ENCODE assay signal across 22 mouse cellular contexts in the genomic region with DNA sequence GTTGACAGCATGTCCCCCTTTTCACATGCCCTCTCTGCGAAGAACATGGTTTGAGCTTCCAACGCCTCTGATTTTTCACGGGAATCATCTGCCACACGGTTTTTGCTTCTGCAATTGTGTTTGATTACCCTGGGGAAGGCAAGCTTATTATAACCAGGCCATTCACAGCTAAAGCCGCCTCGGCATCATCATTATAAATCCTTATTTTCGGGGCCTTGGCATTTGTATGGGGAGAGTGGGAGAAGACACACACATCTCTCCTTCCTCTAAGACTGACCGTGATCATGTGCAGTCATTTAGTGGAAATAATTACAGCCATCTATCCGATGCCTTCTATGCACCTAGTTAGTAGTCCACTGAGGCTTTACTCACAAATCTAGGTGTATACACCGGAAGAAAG.
DNase-seq lines count a peak whose midpoint lies in the region; ATAC-seq lines count a peak whose summit lies in the region.
"Had no signal": no experiment of that assay in that cellular context is flagged by ENCODE, and none has a peak within 500 bp of the region (broad histone marks: within the 10 kb centered on the region; RNA-seq: fewer than 3 reads in every experiment).

No protein-coding gene starts in this region.

- no peak for ATAC-seq in neural tube, embryonic 11.5 days (ENCODE audit: insufficient read depth, low FRiP score, low TSS enrichment)
- ATAC-seq in hindbrain, embryonic 15.5 days (ENCODE audit: low FRiP score, low read depth) = peak; percentile 37; the same call in 1 of the 2 replicates
- ATAC-seq in midbrain, embryonic 16.5 days = no peak
- ATAC-seq: intestine, embryonic 16.5 days; liver, postnatal 0 days had no signal

- no peaks in the 10 kb centered on the region for H3K9me3 ChIP-seq in neural tube, embryonic 11.5 days (ENCODE audit: control insufficient read depth, low read length)
- H3K9me3 ChIP-seq in hindbrain, embryonic 15.5 days = no peaks in the 10 kb centered on the region
- H3K9me3 ChIP-seq in midbrain, embryonic 16.5 days (replicated peaks; ENCODE audit: control insufficient read depth, low read length, poor library complexity, severe bottlenecking) = no peaks in the 10 kb centered on the region
- H3K9me3 ChIP-seq: embryonic facial prominence, embryonic 15.5 days; heart, embryonic 15.5 days; kidney, embryonic 15.5 days had no signal

- 72% methylated on average over 10 of the region's 10 CpGs for WGBS in neural tube, embryonic 11.5 days
- WGBS in hindbrain, embryonic 15.5 days = 34% methylated on average over 10 of the region's 10 CpGs
- 40% methylated on average over 10 of the region's 10 CpGs for WGBS in midbrain, embryonic 16.5 days

- 0 out of 2 replicates have a peak overlapping the region, but pooled peaks have one; percentile 44 for H3K27ac ChIP-seq in neural tube, embryonic 11.5 days (ENCODE audit: low read depth, low read length)
- peak overlapping the region; percentile 68 for H3K27ac ChIP-seq in hindbrain, embryonic 15.5 days (replicated peaks)
- H3K27ac ChIP-seq in midbrain, embryonic 16.5 days (ENCODE audit: low read length) = peak overlapping the region; percentile 5; the same call in 1 of the 2 replicates
- H3K27ac ChIP-seq: embryonic facial prominence, embryonic 15.5 days; heart, embryonic 15.5 days had no signal

- H3K4me2 ChIP-seq in neural tube, embryonic 11.5 days (ENCODE audit: low read depth) = no peak overlapping the region
- no peak overlapping the region for H3K4me2 ChIP-seq in hindbrain, embryonic 15.5 days
- no peak overlapping the region for H3K4me2 ChIP-seq in midbrain, embryonic 16.5 days (ENCODE audit: low read length)
- H3K4me2 ChIP-seq: embryonic facial prominence, embryonic 15.5 days; heart, embryonic 15.5 days; kidney, embryonic 15.5 days had no signal

- intact Hi-C loops in left cerebral cortex, postnatal 25 days (cut with DNase I) = no loop called here

- H3K4me3 ChIP-seq in neural tube, embryonic 11.5 days (ENCODE audit: low read depth, low read length) = no peak overlapping the region
- no peak overlapping the region for H3K4me3 ChIP-seq in hindbrain, embryonic 15.5 days
- H3K4me3 ChIP-seq in midbrain, embryonic 16.5 days (ENCODE audit: low read depth, low read length) = no peak overlapping the region
- H3K4me3 ChIP-seq: embryonic facial prominence, embryonic 15.5 days; heart, embryonic 15.5 days; kidney, embryonic 15.5 days had no signal

- no peak overlapping the region for H3K9ac ChIP-seq in neural tube, embryonic 11.5 days (ENCODE audit: low read length)
- H3K9ac ChIP-seq in hindbrain, embryonic 15.5 days = no peak overlapping the region
- H3K9ac ChIP-seq in midbrain, embryonic 16.5 days (ENCODE audit: low read depth, low read length) = no peak overlapping the region
- H3K9ac ChIP-seq: embryonic facial prominence, embryonic 15.5 days; heart, embryonic 15.5 days; kidney, embryonic 15.5 days; liver, postnatal 0 days had no signal

- H3K4me1 ChIP-seq in neural tube, embryonic 11.5 days (ENCODE audit: control insufficient read depth, insufficient read depth, low read length) = peaks cover 15% of the 10 kb centered on the region
- H3K4me1 ChIP-seq in hindbrain, embryonic 15.5 days (replicated peaks) = peaks cover 20% of the 10 kb centered on the region
- H3K4me1 ChIP-seq in midbrain, embryonic 16.5 days (ENCODE audit: control insufficient read depth, insufficient read depth, low read length) = peaks cover 9% of the 10 kb centered on the region; the same call in 1 of the 2 replicates
- H3K4me1 ChIP-seq: heart, embryonic 15.5 days had no signal

- peaks cover 13% of the 10 kb centered on the region for H3K36me3 ChIP-seq in neural tube, embryonic 11.5 days (ENCODE audit: control insufficient read depth, insufficient read depth, low read length)
- peaks cover 28% of the 10 kb centered on the region for H3K36me3 ChIP-seq in hindbrain, embryonic 15.5 days
- peaks cover 21% of the 10 kb centered on the region for H3K36me3 ChIP-seq in midbrain, embryonic 16.5 days (ENCODE audit: control insufficient read depth, insufficient read depth, low read length)
- H3K36me3 ChIP-seq: heart, embryonic 15.5 days had no signal

- no peak for DNase-seq in neural tube, embryonic 11.5 days (ENCODE audit: low spot score)
- no peak for DNase-seq in neural tube, embryonic 10.5 days (ENCODE audit: extremely low spot score, low spot score)
- no peak for DNase-seq in left cerebral cortex, adult 11 months (ENCODE audit: low spot score)
- no peak for DNase-seq in left cerebral cortex, postnatal 25 days (ENCODE audit: low spot score in 2 of 2)
- DNase-seq in MN1 (ENCODE audit: low spot score) = no peak
- DNase-seq: adrenal gland, postnatal 36 days; cerebellum, adult 2 months; cerebellum, postnatal 36 days; gastrocnemius, postnatal 14 days; heart, adult 18-20 months; heart, postnatal 4 days; kidney, postnatal 4 days; liver; liver, postnatal 0 days; lung, postnatal 10 days; right cerebral cortex, postnatal 4 days had no signal

- no peaks in the 10 kb centered on the region for H3K27me3 ChIP-seq in neural tube, embryonic 11.5 days (ENCODE audit: control insufficient read depth, insufficient read depth, low read length)
- H3K27me3 ChIP-seq in hindbrain, embryonic 15.5 days = no peaks in the 10 kb centered on the region
- no peaks in the 10 kb centered on the region for H3K27me3 ChIP-seq in midbrain, embryonic 16.5 days (ENCODE audit: control insufficient read depth, insufficient read depth, low read depth, low read length)
- H3K27me3 ChIP-seq: embryonic facial prominence, embryonic 15.5 days; heart, embryonic 15.5 days; kidney, embryonic 15.5 days had no signal

Comparison
In these comparisons a context has a peak if more than half of its experiments do, and no peak if none do; other contexts are left out.
1. H3K27ac ChIP-seq: peak in every context shown above with its lines; median percentile 68 in hindbrain, embryonic 15.5 days; 44 in neural tube, embryonic 11.5 days; 5 in midbrain, embryonic 16.5 days.